Mouse (Mus musculus) kidney, embryonic 16.5 days (tissue): ENCODE results near the gene Pik3c2b. TPM values are rescaled to one million over a fixed set of nuclear protein-coding genes. Genes with fewer than 3 reads are reported as not detected.

Experiments
- ATAC-seq: fragments of 200-750 bp; cut with Nextera tagmentation; 2 replicates; pipeline ENCODE4 v1.8.0; 2017; ENCODE audit warnings: moderate TSS enrichment; ENCODE audit not compliant: low FRiP score, low TSS enrichment
- H3K27ac ChIP-seq: fragments of 300-500 bp; sonication (generic); 2 replicates; pipeline ENCODE4 v1.5.1; 2014; ENCODE audit warnings: low read length
- H3K27me3 ChIP-seq: fragments of 300-500 bp; sonication (generic); 2 replicates; pipeline ENCODE4 v1.6.1; 2014; ENCODE audit warnings: low read length, control low read depth, mixed read lengths; ENCODE audit not compliant: insufficient read depth
- H3K36me3 ChIP-seq: fragments of 300-500 bp; sonication (generic); 2 replicates; pipeline ENCODE4 v1.6.1; 2014; ENCODE audit warnings: low read length, control low read depth, mixed read lengths; ENCODE audit not compliant: insufficient read depth
- H3K4me1 ChIP-seq: fragments of 300-500 bp; sonication (generic); 2 replicates; pipeline ENCODE4 v1.6.1; 2014; ENCODE audit warnings: low read length, control low read depth, mixed read lengths; ENCODE audit not compliant: insufficient read depth
- H3K4me2 ChIP-seq: fragments of 300-500 bp; sonication (generic); replicated peaks from 2 replicates; pipeline ENCODE4 v1.6.1; 2014; ENCODE audit warnings: low read depth, low read length
- H3K4me3 ChIP-seq: fragments of 300-500 bp; sonication (generic); 2 replicates; pipeline ENCODE4 v1.5.1; 2014; ENCODE audit warnings: mild to moderate bottlenecking, low read length
- H3K9ac ChIP-seq: fragments of 300-500 bp; sonication (generic); replicated peaks from 2 replicates; pipeline ENCODE4 v1.6.1; 2014; ENCODE audit warnings: low read length
- H3K9me3 ChIP-seq: fragments of 300-500 bp; sonication (generic); 2 replicates; pipeline ENCODE4 v1.6.1; 2016; ENCODE audit warnings: low read length, control low read depth
- WGBS: fragments of 180-500 bp; shearing (Covaris S2); extraction: QIAGEN DNeasy Blood & Tissue Kit; methylation state at CpG from one replicate; pipeline ENCODE4 v1.1.7; 2014; 5-methylcytosine and 5-hydroxymethylcytosine counted together
- polyA plus RNA-seq: library from polyadenylated mRNA; unstranded; fragments of >200 nt; fragmentation: Nextera tagmentation; extraction: Ambion mirVana; gene quantifications from 2 replicates; pipeline ENCODE4 v1.2.1, GENCODE M21; 2015

The Pik3c2b gene
- polyA plus RNA-seq, 1 experiment from 2014 or later, result 5.1 TPM

DNA sequence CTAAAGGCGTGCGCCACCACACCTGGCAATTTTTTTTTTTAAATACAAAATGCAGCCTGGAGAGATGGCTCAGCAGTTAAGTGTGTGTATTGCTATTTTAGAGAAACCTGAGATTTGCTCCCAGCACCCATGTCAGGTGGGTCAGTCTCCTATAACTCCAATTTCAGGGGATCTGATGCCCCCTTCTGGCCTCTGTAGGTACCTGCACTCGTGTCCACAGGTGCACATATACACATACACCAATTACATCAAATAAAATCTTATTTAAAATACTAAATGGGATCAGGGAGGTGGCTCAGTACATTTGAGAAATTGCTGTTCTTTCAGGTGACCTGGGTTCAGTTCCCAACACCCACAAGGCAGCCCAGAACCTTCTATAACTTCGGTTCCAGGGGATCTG lies 70.6 kb downstream of the Pik3c2b start:
- no peak overlapping the region for H3K9ac ChIP-seq
- 94% methylated on average over 4 of the region's 4 CpGs for WGBS
- no peaks in the 10 kb centered on the region for H3K36me3 ChIP-seq
- H3K9me3 ChIP-seq, result peaks cover 2% of the 10 kb centered on the region; the same call in 1 of the 2 replicates
- H3K4me1 ChIP-seq, result 0 out of 2 replicates have a peak, but pooled peaks cover 4% of the 10 kb centered on the region
- H3K4me2 ChIP-seq, result no peak overlapping the region
- H3K27ac ChIP-seq, result no peak overlapping the region
- no peak overlapping the region for H3K4me3 ChIP-seq
- no peaks in the 10 kb centered on the region for H3K27me3 ChIP-seq
- ATAC-seq, result no peak

DNA sequence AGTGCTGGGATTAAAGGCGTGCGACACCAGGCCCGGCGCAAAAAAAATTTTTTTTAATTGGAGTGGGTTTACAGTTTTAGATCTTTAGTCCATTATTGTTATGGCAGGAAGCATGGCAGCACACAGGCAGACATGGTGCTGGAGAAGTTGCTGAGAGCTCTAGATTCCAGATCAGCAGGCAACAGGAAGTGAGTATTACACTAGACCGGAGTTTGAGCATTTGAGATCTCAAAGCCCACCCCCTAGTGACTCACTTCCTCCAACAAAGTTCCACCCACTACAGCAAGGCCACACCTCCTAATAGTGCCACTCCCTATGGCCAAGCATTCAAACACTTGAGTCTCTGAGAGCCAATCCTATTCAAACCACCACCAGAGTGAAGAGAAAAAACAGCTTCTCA lies 72.7 kb downstream of the Pik3c2b start:
- ATAC-seq, result no peak
- WGBS, result 94% methylated on average over 5 of the region's 5 CpGs
- H3K36me3 ChIP-seq, result no peaks in the 10 kb centered on the region
- H3K9ac ChIP-seq, result no peak overlapping the region
- peaks cover 4% of the 10 kb centered on the region; the same call in 1 of the 2 replicates for H3K4me1 ChIP-seq
- no peak overlapping the region for H3K4me2 ChIP-seq
- H3K27me3 ChIP-seq, result no peaks in the 10 kb centered on the region
- H3K27ac ChIP-seq, result no peak overlapping the region
- H3K4me3 ChIP-seq, result no peak overlapping the region
- H3K9me3 ChIP-seq, result peaks cover 2% of the 10 kb centered on the region; the same call in 1 of the 2 replicates

DNA sequence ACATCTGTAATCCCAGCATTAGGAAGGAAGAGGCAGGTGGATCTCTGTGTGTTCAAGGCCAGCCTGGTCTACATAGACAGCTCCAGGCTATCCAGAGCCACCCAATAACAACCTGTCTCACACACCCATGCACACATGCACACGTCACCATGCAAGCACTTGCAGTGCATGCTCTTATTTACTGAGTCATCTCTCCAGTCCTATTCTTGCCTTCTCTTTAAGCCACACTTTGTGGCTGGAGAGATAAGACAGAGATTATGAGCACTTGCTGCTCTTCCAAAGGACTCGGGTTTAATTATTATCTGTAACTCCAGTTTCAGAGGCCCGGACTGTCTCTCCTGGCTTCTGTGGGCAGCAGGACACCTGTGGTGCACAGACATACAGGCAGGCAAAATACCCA lies 73.4 kb downstream of the Pik3c2b start:
- Histone ChIP-seq H3K27me3 (no peaks in the 10 kb centered on the region), H3K9ac (no peak overlapping the region), H3K36me3 (no peaks in the 10 kb centered on the region), H3K4me1 (peaks cover 9% of the 10 kb centered on the region; the same call in 1 of the 2 replicates), H3K4me3 (no peak overlapping the region), H3K4me2 (no peak overlapping the region), H3K9me3 (peaks cover 2% of the 10 kb centered on the region; the same call in 1 of the 2 replicates), H3K27ac (no peak overlapping the region)
- no peak for ATAC-seq
- 81% methylated on average over 3 of the region's 3 CpGs for WGBS

DNA sequence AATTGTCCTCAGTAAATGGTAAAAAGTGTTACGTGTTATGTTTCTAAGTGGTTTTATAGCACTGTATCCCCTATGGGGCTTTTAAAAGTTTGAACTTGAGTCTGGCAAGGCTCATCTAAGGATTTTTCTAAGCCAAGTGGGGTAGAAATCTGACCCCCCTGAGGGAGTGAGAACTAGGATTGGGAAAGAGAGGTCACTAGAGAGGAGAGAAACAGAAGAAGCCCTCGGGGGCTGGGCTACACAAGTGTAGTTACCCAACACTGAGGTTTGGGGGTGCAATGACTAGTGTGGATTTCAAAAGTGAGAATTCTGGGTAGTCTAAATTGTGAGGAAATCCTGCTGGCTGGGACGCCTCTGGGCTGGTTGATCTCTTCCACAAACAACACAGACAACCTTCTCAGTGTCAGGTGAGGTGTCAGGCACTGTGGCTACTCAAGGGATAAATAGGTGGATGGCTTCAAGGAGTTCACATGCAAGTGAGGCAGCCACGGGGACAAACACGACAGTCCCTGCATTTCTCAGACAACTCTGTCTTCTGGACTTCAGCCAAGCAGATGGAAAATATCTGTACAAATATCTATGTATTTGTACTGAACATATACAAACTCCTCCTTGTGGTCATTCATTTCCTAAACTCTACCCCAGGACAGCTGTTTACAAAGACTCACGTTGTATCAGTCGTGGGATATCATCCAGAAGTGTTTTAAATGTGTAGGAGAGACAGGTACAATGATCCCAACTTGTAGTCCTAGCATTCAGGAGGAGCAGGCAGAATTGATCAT lies 74.7 kb downstream of the Pik3c2b start:
- Histone ChIP-seq H3K4me2 (no peak overlapping the region), H3K4me3 (no peak overlapping the region), H3K27me3 (no peaks in the 10 kb centered on the region), H3K9me3 (peaks cover 2% of the 10 kb centered on the region; the same call in 1 of the 2 replicates), H3K4me1 (peaks cover 14% of the 10 kb centered on the region; the same call in 1 of the 2 replicates), H3K27ac (0 out of 2 replicates have a peak overlapping the region, but pooled peaks have one; percentile 12), H3K9ac (no peak overlapping the region), H3K36me3 (no peaks in the 10 kb centered on the region)
- 29% methylated on average over 7 of the region's 7 CpGs for WGBS
- ATAC-seq, result no peak

DNA sequence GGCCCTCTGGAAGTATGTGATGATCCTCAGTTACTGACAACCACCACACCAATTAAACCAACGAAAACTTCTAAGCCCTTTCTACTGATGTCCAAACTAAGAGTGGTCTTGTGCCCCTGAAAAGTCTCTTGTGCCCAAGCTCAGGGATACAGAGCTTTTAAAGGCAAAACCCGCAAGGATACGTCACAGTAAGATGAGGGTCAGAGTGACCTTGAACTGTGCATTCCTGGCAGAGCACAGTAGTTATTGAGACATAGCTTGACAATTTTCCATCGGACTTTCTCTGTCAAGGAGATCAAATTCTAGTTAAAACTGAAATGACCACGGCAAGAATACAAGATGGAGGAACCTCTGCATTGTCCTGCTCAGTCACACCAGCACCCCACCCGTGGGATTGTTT lies 75.8 kb downstream of the Pik3c2b start:
- no peak overlapping the region for H3K9ac ChIP-seq
- WGBS, result 62% methylated on average over 6 of the region's 6 CpGs
- no peak overlapping the region for H3K27ac ChIP-seq
- peaks cover 14% of the 10 kb centered on the region; the same call in 1 of the 2 replicates for H3K4me1 ChIP-seq
- H3K4me3 ChIP-seq, result no peak overlapping the region
- no peak for ATAC-seq
- no peaks in the 10 kb centered on the region for H3K36me3 ChIP-seq
- peaks cover 5% of the 10 kb centered on the region; the same call in 1 of the 2 replicates for H3K9me3 ChIP-seq
- H3K4me2 ChIP-seq, result no peak overlapping the region
- H3K27me3 ChIP-seq, result no peaks in the 10 kb centered on the region

DNA sequence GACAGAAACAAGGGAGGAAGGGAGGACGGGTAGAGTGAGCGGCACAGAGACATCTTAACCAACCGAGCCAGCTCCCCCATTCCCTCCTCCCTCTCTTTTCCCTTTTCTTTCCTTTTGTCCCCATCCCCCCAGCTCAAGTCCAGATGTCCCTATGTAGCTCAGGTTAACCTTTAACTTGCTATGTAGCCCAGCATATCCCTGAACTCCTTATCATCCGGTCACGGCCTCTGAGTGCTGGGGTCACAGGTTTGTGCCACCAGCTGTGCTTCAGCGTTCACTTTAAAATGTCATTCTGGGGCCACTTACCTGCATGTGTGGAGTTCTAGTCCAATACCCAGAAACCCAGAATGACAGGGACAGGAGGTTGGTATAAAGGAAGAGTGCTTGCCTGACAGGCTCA lies 78.7 kb downstream of the Pik3c2b start:
- H3K9me3 ChIP-seq, result 0 out of 2 replicates have a peak, but pooled peaks cover 3% of the 10 kb centered on the region
- no peak overlapping the region for H3K4me2 ChIP-seq
- H3K4me3 ChIP-seq, result no peak overlapping the region
- peak overlapping the region; percentile 64 for H3K27ac ChIP-seq
- no peaks in the 10 kb centered on the region for H3K27me3 ChIP-seq
- peaks cover 14% of the 10 kb centered on the region; the same call in 1 of the 2 replicates for H3K4me1 ChIP-seq
- 64% methylated on average over 6 of the region's 6 CpGs for WGBS
- ATAC-seq, result 0 out of 2 replicates have a peak, but pooled peaks have one; percentile 20
- H3K36me3 ChIP-seq, result no peaks in the 10 kb centered on the region
- H3K9ac ChIP-seq, result no peak overlapping the region

DNA sequence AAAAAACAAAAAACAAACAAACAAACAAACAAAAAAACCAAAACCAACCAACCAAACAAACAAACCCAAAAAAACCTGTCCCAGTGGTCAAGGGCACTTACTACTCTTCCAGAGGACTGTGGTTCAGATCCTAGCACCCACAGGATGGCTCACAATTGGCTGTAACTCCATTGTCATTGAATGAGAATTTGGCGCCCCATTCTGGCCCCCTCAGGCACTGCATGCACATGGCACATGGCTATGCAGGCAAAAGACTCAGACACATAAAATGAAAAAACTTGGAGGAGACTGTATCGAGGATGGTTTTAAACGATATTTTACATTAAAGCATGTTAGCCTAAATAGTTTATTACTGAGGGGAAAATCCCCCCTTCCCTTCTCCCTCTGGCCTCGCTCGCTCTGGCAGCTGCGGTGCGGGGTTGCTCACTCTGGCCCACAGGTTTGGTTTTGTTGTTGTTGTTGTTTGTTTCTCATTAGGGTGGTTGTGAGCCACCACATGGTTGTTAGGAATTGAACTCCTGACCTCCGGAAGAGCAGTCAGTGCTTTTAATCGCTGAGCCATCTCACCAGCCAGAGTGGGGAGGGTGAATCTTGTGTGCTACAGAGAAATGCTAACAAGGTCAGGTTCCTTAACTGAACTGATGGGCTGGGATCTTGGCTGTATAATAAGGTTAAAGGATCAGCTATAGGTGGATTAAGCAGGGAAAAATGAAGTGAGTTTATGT lies 80.3 kb downstream of the Pik3c2b start:
- Histone ChIP-seq H3K4me1 (peaks cover 25% of the 10 kb centered on the region), H3K36me3 (no peaks in the 10 kb centered on the region), H3K4me3 (no peak overlapping the region), H3K27ac (no peak overlapping the region), H3K4me2 (no peak overlapping the region), H3K9me3 (0 out of 2 replicates have a peak, but pooled peaks cover 3% of the 10 kb centered on the region), H3K9ac (no peak overlapping the region), H3K27me3 (no peaks in the 10 kb centered on the region)
- WGBS, result 85% methylated on average over 9 of the region's 9 CpGs
- ATAC-seq, result no peak

DNA sequence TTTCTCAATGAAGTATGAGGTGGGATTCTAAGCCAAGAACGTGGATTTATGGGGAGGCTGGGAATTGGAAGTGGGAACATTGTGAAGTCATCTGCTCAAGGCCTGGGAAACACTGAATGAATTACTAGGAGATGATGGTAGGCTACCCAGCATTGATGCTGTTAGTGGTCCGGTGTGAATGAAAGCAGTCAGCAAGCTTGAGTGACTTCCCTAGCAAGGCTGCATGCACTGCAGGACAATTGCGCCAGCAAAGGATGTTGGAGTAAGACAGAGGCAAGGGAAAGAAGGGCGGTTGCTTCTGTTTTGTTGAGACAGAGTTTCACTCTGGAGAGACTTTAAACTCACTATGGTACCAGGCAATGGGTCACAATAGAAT lies 80.9 kb downstream of the Pik3c2b start:
- ATAC-seq, result no peak
- 66% methylated on average over 4 of the region's 4 CpGs for WGBS

DNA sequence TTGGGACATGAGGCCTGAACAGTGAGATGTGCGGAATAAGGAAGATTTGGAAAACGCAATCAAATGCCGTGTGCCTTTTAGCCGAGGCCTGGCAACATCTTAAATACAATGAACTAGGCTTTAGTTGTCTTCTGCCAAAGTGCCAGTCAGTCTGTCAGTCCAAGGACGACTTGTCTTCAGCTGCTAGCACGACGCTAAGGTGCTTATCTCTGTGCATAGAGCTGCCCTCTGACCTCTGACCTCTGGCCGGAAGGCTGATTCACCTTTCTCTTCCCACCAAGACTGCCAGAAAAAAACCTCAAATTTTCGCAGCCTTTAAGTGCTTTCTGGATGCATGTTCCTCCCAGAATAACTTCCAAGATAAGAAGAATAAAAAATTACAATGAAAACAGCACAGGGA lies 81.9 kb downstream of the Pik3c2b start:
- peaks cover 25% of the 10 kb centered on the region for H3K4me1 ChIP-seq
- ATAC-seq, result no peak

More for the DNA sequence above, 80.9 kb downstream of the Pik3c2b start:
- no peak overlapping the region for H3K4me2 ChIP-seq
- peaks cover 25% of the 10 kb centered on the region for H3K4me1 ChIP-seq
- H3K9ac ChIP-seq, result no peak overlapping the region
- no peak overlapping the region for H3K27ac ChIP-seq
- no peaks in the 10 kb centered on the region for H3K27me3 ChIP-seq
- no peak overlapping the region for H3K4me3 ChIP-seq
- no peaks in the 10 kb centered on the region for H3K36me3 ChIP-seq
- H3K9me3 ChIP-seq, result 0 out of 2 replicates have a peak, but pooled peaks cover 3% of the 10 kb centered on the region

More for the DNA sequence above, 81.9 kb downstream of the Pik3c2b start:
- 70% methylated on average over 9 of the region's 9 CpGs for WGBS
- Histone ChIP-seq H3K27me3 (no peaks in the 10 kb centered on the region), H3K36me3 (no peaks in the 10 kb centered on the region), H3K4me2 (no peak overlapping the region), H3K9ac (no peak overlapping the region), H3K27ac (no peak overlapping the region), H3K4me3 (no peak overlapping the region), H3K9me3 (0 out of 2 replicates have a peak, but pooled peaks cover 3% of the 10 kb centered on the region)
